Mouse (Mus musculus): ENCODE results near the gene Cfd.

The Cfd gene

GRCm38 (mm10) chr10:79917532-79918100, 27.0 kb downstream of the Cfd start:
- no peak for DNase-seq (ENCODE audit: low spot score in 2 of 2)

DNA sequence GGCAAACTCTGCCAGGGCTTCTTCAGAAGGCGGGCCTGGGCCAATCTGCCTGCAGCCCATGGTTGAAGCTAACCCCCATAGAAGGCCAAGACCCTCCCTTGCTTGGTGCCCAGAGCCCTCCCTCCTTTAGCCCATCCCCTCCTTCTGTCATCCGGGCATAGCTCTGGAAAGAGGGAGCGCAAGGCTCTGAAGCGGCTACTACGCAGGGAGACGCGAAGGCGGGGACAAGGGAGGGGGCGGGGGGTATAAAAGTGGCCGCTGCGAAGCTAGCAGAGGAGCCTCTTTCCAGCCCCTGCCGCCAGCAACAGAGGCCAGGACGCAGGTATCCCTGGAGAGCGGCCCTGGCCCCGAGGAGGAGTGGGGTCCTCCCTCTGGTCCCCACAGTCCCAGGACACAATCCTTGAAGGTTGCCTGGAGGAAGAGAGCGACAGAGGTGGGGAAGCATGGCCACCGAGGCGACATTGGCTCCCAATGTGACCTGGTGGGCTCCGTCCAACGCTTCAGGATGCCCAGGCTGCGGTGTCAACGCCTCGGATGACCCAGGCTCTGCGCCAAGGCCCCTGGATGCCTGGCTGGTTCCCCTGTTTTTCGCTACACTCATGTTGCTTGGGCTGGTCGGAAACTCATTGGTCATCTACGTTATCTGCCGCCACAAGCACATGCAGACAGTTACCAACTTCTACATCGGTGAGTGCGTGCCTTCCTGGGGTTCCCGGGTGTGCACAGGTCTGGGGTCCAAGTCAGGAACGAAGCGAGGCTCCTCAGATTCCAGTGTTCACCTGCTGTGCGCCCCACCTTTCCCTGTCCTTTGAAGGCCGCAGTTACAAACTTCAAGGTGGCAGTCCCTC, 27.8 kb downstream of the Cfd start:
- no peak for DNase-seq (ENCODE audit: low spot score in 2 of 2)

DNA sequence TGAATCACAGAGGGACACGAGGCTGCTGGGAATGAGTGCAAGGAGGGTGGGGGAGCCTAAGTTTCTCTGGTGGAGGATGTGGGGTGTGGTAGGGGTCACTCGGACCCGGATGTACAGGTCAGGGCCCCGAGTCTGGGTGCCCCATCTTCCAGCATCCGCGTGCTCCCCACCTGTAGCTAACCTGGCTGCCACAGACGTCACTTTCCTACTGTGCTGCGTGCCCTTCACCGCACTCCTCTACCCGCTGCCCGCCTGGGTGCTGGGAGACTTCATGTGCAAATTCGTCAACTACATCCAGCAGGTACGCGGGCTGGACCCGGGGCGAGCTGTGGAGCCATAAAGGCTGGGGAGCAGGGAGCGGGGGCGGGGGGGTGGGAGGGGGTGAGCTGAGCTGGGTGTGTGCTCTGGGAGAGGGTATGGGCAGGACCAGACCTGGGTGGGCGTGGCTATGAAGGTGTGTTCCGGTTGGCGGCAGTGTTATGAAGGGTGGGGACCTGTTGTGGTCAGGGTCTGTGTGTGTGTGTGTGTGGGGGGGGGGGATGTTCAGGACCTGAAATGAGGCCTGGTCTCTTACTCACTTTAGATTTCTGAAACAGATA, 28.7 kb downstream of the Cfd start:
- DNase-seq (ENCODE audit: low spot score in 2 of 2), result no peak

- DNase-seq (ENCODE audit: low spot score in 2 of 2), result no peak
Observed at GRCm38 (mm10) chr10:79920056-79920890, 29.6 kb downstream of the Cfd start.

DNA sequence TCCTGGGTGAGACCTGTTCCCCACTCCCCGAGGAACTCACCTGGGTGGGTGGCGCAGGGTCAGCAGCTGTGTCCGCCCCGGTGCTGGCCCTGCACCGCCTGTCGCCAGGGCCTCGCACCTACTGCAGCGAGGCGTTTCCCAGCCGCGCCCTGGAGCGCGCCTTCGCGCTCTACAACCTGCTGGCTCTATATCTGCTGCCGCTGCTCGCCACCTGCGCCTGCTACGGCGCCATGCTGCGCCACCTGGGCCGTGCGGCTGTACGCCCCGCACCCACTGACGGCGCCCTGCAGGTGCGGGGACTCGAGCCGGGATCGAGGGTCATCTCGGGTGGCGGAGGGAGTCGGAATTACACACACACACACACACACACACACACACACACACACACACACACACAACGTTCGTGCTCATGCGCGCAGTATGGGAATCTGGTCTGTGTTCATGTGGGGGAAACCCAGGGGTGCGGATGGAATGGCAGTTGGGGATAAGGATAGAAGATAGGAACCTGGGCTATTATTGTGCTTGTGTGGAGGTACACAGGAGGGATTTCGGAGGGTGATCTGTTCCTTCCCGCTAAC, 30.4 kb downstream of the Cfd start, which contains the start of gene R3hdm4:
TSS of gene R3hdm4 (minus strand) at position 251 of the 578 bp plus-strand sequence.
- DNase-seq (ENCODE audit: low spot score in 2 of 2), result no peak

DNA sequence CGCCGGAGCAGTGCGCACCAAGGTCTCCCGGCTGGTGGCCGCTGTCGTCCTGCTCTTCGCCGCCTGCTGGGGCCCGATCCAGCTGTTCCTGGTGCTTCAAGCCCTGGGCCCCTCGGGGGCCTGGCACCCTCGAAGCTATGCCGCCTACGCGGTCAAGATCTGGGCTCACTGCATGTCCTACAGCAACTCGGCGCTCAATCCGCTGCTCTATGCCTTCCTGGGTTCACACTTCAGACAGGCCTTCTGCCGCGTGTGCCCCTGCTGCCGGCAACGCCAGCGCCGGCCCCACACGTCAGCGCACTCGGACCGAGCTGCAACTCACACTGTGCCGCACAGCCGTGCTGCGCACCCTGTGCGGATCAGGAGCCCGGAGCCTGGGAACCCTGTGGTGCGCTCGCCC, 30.9 kb downstream of the Cfd start:
- no peak for DNase-seq (ENCODE audit: low spot score in 2 of 2)

GRCm38 (mm10) chr10:79924998-79925784, 34.5 kb downstream of the Cfd start:
- peak; percentile 91 to 94 for DNase-seq (ENCODE audit: low spot score in 2 of 2)

DNA sequence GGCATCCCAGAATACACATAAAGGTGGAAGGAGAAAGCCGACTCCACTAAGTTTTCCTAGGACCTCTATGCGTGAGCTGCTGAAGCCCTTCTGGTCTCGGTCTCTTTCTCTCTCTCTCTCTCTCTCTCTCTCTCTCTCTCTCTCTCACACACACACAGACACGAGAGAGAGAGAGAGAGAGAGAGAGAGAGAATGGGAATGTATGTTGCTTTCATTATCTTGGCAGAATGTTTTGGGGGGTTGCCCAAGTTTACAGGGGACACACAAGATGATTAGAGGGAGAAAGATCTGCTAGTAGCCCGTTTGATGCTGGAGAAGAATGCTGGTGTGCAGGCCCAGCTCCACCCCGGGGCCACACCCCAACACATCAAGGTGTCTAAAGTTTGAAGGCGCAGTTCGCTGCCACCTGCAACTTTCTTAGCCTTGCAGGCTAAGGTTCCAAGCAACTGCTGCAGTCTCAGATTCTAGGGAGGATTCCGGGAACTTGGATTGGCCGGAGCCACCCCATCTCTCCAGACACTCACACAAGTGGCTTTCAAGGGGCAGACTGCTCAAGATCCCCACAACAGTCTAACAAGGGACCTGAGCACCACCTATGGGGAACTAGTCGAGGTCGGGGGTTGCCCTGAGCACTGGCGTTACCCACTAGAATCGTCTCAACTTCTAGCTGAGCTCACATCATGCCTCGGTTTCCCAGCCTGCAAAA, 35.3 kb downstream of the Cfd start:
- peak in 1 of 2 experiments; percentile 36 for DNase-seq (ENCODE audit: low spot score in 2 of 2)

DNA sequence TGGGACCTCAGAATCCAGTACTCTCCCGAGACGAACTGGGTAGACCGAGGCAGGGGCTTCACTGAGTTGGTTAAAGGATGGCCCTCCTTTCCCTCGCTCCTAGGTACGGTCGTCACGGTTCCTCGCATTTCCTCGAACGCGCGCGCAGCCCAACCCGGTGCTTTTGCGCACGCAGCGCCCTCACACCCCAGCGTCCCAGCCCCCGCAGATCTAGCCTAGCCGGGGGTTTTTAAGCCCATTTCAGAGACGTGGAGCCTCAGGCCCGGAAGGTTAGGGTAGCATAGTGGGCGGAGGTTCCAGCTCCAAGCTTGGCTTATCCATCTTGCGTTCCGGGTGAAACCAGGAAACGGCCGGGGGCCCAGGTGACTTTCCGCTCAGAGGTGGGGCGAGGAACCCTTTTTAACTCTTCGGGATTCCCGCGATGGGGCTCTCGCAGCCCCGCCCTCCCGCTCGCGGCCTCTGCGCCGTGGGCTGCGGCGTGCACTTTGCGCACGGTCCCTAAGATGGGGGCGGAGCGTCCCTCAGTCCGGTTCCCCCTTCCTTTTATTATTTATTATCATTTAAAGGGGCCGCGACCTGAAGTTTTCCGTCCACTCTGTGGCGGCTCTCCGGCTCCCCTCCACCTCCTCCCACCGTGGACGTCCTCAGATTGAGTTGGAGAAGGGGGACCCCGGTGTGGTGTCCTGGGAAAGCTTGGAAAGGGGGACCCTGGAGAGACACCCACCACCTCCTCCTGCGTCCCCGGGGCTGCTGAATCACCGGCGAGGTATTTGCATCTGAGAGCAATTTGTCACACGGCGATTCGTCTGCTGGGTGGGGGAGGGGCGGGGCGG, 36.1 kb downstream of the Cfd start, which contains the start of gene Arid3a:
TSS of gene Arid3a (plus strand) at position 553 of the 833 bp plus-strand sequence.
- DNase-seq (ENCODE audit: low spot score in 2 of 2), result peak; percentile 90 to 91

DNA sequence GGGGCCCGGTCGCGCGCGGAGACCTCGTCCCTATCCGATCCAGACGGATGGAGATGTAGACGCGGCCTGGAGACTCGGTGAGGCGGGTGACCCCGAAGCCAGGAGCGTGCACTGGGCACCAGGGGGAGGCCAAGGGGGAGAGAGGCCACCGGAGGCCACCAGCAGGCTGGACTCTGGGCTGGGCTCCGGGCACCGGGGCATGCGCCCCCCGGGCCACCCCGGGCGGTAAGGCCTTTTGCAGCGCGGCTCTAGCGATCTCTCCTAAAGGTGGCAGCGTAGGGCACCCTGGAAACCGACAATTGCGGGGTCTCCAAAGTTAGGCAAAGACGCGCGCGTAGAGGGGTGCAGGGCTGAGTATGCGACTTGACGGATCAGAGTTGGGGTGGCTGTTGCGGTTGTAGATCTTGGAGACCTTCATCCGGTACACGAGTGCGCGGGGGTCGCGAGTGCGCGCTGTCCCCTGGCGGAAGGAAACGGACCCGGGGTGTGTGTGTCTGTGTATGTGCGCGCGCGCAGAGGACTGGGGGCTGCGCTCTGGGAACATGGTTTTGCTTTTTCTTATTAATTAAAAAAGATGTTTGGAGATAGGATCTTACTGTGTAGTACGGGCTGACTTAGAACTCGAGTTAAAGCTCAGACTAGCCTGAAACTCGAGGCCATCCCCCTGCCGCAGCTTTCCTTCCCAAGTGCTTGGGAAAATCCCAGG, 36.8 kb downstream of the Cfd start:
- peak in 1 of 2 experiments; percentile 69 for DNase-seq (ENCODE audit: low spot score in 2 of 2)

DNA sequence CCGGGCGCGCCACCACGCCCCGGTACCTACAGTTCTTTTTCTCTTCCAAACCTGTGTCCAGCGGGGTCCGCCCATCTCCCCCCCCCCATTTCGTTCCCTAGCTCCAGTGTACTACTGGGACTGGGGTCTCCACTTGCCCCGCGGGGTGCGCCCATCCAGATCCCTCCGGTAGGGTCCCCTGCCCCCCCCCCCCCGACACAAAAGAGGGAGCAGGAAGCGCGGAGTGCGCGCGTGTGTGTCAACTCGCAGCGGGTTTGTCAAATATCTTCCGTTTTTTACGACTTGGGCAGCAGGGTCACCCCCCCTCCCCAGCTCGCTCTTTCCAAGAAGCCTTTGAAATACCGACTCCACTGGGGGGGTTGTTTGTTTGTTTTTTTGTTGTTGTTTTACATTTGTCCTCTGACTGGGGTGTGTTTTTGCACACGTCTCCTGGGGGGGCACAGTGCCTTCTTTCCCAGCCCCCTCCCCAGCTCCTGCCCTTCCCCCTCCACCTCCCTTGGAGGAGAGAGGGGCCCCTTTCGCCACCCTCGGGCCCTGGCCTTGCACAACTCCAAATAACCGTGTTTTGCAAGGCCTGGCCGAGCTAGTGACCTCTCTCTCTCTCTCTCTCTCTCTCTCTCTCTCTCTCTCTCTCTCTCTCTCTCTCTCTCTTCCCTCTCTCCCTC, 37.5 kb downstream of the Cfd start:
- no peak for DNase-seq (ENCODE audit: low spot score in 2 of 2)

- no peak for DNase-seq (ENCODE audit: low spot score in 2 of 2)
Observed at GRCm38 (mm10) chr10:79928907-79929701, 38.5 kb downstream of the Cfd start.

DNA sequence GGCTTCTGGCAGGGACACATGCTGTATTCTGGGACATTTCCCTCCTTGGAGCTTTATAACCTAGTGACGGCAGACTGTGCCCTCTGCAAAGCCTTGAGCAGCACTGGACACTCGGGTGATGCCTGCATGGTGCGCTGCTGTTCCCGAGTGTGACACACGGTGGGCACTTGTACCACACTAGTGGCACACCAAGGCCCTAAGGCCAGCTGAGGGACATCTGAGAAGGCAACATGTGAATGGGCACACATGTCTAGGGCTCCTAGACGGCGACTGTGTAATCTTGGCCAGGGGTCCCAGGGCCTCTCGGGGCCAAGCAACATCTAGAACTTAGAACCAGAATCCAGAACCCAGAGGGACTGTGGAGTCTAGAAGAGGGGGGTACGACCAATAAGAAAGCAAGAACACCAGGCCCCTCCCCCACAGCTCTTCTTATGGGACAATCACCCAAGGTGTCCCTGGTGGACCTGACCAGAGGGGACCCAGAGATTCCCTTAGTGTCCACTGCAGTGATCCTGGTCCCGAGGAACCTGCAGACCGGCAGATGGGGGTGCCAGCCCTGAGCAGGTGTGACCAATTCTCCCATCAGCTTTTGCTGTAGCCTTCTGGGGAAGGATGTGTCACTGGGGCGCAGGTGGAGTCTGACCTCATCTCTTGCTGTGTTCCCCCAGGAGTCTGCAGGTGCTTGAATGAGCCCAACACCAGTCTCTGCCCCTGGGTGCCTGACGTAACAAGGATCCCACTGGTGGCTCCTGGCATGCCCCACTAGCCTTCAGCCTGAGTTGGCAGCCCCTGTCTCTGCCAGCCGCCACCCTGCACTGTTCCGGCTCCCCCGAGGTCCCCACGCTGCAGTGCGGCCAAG, 39.5 kb downstream of the Cfd start:
- no peak for DNase-seq (ENCODE audit: low spot score in 2 of 2)

DNA sequence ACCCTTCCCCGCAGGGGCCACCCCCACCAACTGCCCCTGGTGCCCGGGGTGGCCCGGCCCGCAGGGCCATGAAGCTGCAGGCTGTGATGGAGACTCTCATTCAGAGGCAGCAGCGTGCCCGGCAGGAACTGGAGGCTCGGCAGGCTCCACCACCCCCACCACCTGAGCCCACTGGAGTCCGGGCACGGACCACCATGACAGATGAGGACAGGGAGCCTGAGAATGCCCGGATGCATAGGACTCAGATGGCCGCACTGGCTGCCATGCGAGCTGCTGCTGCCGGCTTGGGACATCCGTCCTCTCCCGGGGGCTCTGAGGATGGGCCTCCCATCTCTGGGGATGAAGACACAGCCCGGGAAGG, 40.2 kb downstream of the Cfd start:
- no peak for DNase-seq (ENCODE audit: low spot score in 2 of 2)

- DNase-seq (ENCODE audit: low spot score in 2 of 2), result no peak
Observed at GRCm38 (mm10) chr10:79931797-79932196, 41.1 kb downstream of the Cfd start.

- DNase-seq (ENCODE audit: low spot score in 2 of 2), result peak; percentile 78 to 83
Observed at GRCm38 (mm10) chr10:79932736-79933135, 42.1 kb downstream of the Cfd start.

All from right cerebral cortex, postnatal 10 days (tissue).